Mouse (Mus musculus) spleen, postnatal 10 days (tissue): ENCODE results near the gene Pakap.

Source experiments
- DNase-seq, 2 experiments: peaks; one replicate each; pipeline ENCODE4 v3.0.0; 2021 to 2022; ENCODE audit warnings: low spot score in 2 of 2

Pakap gene

DNA sequence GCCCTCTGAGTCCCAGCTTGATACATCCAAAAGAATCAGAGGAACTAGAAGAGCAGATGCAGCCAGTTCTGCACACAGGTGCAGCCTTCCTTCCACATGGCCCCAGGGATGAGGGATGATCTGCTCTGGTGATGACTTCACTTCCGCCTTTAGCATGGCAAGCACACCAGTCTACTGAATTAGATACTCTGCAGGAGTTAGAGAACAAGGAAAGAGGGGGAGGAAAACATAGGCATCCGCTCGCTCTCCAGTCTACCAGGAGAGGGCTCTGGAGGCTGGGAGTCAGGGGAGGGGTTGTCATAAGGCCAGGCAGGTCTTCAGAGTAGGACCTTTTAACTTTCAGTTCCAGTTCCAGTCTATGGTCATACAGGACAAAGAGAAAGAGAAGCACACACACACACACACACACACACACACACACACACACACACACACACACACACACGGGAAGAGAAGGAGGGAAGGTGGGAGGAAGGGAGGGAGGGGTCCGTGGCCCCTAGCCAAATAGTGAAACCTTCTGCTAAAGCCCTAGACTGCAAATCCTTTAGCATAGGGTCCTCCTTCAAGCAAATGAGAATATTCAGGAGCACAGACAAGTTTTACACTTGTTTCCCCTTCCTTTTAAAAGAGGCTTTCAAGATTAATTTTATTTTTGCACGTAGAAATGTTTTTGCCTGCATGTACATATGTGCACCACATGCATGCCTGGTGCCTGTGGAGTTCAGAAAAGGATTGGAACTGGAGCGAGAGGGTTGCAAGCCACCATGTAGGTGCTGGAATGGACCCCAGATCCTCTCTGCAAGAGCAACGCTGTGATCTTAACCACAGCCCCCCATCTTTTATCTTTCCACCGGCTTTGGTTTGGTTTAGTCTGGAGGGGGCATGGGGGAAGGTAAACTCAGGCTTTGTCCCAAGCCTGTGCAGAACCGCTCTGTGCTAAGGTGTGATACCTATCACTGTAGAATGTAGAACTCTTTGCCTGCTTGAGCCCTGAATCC lies 346.5 kb downstream of the Pakap start:
- no peak for DNase-seq

DNA sequence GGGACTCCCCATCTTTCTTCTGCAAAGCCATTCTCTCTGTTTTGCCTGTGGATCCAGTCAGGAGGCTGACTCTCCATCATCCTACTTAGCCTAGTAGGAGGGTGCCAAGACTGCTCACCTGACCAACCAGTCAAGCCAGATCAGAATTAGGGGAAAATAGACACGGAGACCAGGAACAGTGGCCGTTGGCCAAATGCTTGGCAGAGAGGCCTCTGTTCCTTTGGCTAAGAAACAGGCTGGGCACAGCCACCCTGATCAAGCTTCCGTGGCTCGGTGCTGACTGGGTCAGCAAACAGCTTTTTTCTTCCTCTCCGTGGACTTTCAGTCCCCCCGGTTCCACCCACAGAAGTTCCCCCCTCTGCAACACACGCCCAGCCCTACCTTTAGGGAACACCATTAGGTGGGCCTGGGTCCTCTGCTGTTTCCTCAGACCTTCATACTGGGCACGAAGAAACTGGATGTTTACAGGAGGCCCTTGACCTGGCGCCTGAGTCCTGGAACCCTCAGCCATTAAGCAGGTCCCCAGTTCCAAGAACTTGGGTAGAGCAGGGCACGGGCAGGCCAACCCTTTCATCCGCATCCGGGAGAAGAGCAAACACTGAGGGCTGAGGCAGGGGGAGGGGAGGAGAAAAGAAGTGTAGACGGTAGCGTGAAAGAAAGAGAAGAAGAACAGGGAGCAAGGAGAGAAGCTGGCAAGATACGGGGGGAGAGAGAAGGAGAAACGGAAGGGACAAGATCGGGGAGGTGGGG lies 347.4 kb downstream of the Pakap start:
- no peak for DNase-seq

DNA sequence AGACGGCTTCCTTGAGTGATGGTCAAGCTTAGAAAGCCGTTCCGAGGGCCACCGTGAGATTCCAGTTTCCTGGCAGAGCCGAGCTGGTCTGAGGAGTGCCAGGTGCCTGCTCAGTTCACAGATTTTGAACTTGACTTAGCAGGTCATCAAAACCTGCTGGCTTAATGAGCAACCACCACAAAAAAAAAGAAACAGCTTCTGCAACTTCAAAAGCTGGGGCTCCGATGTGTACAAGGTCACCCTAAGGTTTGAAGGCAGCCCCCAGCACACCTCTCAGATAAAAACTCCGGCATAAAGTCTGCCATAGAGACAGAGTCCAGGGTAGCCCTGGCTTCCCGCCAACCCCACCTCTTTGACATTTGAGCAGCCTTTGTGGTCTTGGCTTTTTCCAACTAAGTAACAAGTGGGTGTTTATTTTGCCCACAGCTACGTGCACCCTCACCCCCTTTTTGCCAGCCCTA lies 348.3 kb downstream of the Pakap start, which contains the start of gene D630039A03Rik:
Gene D630039A03Rik (minus strand): TSS at position 97 of the 461 bp plus-strand sequence.
- no peak for DNase-seq

DNA sequence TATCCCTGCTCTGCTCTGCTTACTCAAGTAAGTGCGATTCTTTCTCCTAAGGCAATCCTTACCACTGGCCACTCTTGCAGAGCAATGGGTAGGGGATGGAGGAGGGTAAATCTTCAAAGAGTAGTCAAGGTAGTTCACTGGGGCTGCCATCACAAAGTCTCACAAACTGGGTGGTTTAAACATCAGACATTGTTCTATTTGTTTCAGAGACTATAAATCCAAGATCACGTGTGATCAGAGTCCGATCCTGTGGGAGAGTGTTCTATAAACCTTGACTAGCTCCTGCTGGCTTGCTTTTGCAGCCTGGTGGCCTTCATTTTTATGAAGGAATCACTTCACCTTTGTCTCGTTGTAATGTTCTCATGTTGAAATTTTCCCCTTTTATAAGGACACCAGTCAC lies 348.7 kb downstream of the Pakap start:
- no peak for DNase-seq

- DNase-seq, result no peak
Observed at GRCm38 (mm10) chr4:57919494-57920423, 351.8 kb downstream of the Pakap start.

GRCm38 (mm10) chr4:57920522-57920921 lies 352.5 kb downstream of the Pakap start:
- no peak for DNase-seq

- DNase-seq, result no peak
Observed at GRCm38 (mm10) chr4:57922171-57922570, 354.2 kb downstream of the Pakap start.

DNA sequence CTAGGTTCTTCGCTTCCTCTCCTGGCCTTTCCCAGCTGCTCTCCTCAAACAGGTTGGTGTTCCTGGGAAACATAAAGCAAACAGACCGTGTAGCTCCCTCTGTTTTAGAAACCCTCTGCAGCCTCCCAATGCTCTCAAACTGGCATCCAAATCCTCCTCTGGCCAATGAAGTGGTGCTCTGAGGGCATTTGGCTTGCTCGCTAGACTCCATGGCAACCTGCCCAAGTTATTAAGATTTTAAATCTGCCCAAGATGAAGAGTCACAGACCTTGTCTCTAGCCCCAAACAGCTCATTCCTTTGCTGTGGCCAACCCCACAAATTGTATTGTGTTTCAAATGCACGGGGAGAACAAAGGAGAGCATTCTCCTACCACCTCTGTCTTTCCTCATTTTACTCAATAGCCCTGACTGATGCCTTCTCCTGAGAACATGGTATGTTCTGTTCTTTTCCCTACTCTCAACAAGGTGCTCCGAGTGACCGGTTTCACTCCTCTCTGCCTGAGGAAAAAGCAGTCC lies 356.6 kb downstream of the Pakap start:
- no peak for DNase-seq

GRCm38 (mm10) chr4:57927464-57928205 lies 359.7 kb downstream of the Pakap start:
- no peak for DNase-seq

DNA sequence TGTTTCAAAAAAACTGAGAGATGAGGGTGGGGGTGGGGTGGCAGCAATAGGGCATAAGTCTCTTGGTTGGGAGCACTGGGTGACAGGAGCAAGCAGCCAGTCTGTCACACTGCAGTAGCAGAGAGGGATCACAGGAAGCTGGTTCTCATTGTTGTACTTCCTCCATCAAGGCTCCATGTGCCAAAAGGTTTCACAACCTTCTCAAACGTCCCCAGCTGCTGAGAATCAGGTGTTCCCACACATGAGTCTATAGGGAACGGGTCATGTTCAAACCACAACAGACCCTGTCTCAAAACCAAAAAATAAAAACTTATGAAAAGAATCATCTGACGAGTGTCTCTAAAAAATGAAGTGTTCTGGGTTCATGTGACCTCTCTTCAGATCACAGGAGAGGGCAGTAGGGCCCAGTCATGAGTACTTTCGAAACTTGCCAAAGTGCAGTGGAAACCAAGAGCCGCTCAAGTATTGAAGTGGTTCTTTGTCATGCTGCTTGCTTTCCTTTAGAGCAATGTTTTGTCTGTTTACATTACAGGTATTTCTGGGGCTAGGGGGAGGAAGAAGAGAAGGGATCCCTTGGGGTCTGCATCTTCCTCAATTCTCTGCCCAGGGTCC lies 362.7 kb downstream of the Pakap start:
- DNase-seq, result no peak

DNA sequence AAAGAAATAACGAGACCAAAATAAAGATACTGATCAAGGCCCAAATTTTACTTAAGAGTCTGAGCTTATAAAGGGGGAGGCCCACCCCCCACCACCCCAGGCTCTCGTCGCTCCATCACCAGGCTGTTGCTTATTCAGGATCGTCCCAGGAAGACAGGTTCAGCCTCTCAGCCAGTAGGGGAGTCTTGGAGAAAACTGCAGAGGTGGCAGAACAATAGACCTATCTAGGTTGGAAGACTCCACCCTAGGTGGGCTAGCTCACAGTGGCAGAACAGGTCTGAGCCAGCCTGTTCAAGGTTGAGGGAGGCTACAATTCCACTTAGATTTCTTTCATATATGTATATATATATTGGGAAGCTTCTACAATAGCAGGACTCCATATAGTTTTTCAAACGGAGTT lies 366.2 kb downstream of the Pakap start:
- DNase-seq, result no peak

GRCm38 (mm10) chr4:57937292-57937691 lies 369.3 kb downstream of the Pakap start:
- no peak for DNase-seq

- no peak for DNase-seq
Observed at GRCm38 (mm10) chr4:57940631-57941030, 372.7 kb downstream of the Pakap start.

DNA sequence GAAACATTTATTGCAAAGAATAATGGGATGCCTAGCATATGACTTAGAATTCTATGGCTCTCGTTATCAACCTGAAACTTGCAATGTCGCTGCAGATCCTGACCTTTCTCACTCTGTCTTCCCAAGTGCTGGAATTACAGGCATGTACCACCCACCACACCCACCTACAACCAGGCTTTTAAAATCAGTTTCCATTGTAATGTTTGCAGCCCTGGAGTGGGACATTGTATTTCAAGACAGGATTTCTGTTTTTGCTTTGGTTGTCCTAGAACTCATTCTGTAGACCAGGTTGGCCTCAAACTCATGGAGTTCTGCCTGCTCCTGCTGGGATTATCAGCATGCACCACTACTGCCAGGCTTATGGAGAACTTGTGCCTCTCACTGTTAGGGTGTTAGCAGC lies 374.9 kb downstream of the Pakap start:
- no peak for DNase-seq
